Mouse (Mus musculus): ENCODE measurements around the gene Armc7. TPM values are rescaled to one million over a fixed set of nuclear protein-coding genes. Genes with fewer than 3 reads are reported as not detected.
"Not testable (repeated sequence)": the region's sequence is repeated elsewhere in the genome, so short reads cannot be mapped to it uniquely, and the experiment has no call there.

Armc7 gene
- total RNA-seq, 2 experiments from 2014 or later: 2.3 to 2.6 TPM

DNA sequence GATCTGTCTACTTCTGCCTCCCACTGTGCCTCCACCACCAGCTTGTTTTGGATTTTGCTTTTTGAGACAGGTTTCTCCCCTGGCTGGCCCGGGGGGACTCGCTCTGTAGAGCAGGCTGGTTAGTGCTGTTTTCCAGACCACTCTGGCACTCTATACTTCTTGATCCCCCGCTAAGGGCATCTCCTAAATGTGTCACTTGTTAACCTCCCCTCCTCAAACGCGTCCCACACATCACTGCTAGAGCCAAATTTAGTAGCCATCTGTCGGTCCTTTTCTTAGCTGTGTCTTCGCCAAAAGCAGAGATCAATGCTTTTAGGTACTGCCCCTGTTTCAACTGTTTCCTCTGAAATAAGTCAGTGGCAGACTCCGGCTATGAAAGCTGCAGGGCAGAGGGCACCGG is 43.2 kb downstream of the Armc7 start:
- intact Hi-C loops (cut with DNase I): no loop called here
- DNase-seq: no peak

DNA sequence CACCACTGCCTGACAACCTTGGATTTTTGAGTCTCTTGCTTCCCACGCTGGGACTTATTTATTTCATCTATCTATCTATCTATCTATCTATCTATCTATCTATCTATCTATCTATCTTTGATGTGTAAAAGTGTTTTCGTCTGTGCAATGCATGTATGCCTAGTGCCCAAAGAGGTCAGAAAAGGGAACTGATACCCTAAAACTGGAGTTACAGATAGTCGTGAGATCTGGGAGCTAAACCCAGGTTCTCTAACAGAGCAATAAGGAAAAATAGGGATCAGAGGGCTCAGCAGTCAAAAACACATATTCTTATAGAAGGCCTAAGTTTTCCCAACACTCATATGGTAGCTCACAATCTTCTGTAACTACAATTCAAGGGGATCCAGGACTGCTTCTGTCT is 44.1 kb downstream of the Armc7 start:
- intact Hi-C loops (cut with DNase I): no loop called here
- no peak for DNase-seq

DNA sequence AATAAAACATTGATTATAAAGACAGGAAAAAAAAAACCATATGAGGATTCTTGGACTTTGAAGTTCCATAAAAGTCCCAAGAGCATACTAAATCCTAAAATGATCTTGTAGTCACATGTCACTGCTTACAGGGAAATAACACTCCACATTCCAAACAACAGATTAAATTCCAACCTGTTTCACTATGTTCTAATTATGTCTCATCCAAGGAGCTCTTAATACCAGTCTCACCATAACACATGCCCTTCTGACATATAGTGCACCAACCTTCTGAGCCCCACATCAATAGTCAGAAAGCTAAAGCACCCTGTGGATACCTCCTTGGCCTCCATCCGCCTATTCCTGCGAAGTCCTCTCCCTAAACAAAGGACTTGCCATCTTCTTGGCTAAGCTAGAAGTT is 44.8 kb downstream of the Armc7 start:
- intact Hi-C loops (cut with DNase I): no loop called here
- peak in 1 of 2 experiments; percentile 44 for DNase-seq

DNA sequence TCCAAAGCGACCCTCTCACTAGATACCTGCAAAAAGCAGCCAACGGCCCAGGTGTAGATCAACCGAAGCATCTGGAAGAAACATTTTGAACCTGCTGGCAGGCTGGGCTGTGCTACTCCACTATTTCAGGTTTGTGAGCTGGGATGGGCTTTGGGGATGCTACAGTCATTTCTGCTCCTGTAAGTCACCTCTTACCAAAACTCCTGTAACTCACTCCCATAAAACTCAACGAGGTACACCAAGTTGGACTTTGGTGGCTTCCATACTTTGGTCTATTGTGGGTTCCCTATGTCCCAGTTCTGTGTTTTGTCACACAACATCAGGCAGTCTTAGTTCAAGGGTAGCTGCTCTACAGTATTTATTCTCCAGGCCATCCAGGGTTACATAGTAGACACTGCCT is 45.6 kb downstream of the Armc7 start:
- no peak for DNase-seq
- intact Hi-C loops (cut with DNase I): no loop called here

DNA sequence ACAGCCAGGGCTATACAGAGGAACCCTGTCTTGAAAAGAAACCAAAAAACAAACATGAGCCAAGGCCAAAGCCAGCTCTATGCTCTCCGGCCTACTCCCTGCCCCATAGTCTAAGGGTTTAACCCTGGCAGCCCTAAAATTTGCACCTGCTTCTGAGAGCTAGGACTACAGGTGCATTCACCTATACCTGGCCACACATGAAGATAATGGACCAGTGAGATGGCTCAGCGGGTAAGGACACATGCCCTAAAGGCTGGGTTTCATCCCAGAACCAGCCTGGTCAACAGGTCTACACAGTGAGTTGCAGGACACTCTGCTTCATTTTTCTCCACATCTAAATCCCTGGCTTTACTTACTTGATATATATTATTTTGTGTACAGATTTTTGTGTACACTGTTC is 46.8 kb downstream of the Armc7 start:
- intact Hi-C loops (cut with DNase I): no loop called here

DNA sequence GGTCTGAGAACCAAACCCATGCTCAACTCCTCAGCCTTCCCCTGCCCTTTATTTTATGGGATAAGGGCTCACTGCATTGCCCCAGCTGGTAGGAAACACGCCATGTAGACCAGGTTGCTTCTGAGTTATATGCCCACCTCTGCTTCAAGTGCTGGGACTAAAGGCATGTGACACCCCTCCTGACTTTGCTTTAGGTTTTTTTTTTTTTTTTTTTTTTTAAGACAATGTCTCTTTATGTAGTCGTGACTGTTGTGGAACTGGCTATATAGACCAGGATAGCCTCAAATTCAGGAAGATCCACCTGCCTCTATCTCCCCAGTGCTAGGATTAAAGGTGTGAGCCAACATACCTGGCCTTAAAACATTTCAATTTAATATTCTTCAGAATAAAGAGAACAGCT is 47.2 kb downstream of the Armc7 start:
- intact Hi-C loops (cut with DNase I): no loop called here
- no peak for DNase-seq

More for the DNA sequence above, 46.8 kb downstream of the Armc7 start:
- no peak for DNase-seq

DNA sequence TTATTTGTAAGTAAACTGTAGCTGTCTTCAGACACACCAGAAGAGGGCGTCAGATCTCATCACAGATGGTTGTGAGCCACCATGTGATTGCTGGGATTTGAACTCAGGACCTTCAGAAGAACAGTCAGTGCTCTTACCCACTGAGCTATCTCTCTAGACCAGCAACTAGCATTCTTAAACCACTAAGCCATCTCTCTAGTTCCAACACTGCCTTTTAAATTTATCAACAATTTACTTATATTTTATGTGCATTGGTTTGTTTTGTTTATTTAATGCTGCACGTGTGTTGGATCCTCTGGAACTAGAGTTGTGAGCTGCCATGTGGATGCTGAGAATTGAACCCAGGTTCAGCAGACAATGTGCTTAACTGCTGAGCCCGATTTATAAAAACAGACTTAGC is 51.0 kb downstream of the Armc7 start:
- intact Hi-C loops (cut with DNase I); DNase-seq: not testable (repeated sequence)

DNA sequence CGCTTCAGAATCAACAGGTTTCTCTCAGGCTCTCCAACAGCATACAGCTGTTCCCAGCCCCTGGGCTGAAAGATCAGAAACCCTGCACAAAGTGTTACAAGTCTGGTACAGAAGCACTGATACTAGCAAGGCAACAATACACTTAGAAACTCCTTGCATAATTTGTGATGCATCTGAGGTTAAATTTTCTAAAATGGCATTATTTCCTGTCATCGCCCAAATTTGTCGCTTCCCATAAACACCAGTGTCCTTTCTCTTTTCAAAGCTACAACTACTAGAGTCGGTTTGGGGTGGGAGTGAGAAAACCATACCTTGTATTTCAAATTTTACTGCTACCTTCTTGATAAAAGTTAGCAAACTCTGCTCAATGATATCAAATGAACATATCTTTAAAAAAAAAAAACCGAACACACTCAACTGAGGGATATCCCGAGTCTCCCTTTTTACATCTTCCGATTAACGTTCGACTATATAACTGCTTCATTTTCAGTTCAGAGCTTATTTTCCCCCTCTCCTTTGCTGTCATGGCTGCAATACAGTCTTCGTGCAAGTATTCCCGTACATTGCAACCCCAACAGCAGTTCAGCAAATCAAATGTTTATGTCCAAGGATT is 59.4 kb downstream of the Armc7 start:
- intact Hi-C loops (cut with DNase I): loop anchor here (2.0 to 5.0 kb wide), 2 partner anchors 20 to 67 kb away; partner anchors contain the start of genes Gga3, Jpt1 and Mrps7
- DNase-seq: no peak

DNA sequence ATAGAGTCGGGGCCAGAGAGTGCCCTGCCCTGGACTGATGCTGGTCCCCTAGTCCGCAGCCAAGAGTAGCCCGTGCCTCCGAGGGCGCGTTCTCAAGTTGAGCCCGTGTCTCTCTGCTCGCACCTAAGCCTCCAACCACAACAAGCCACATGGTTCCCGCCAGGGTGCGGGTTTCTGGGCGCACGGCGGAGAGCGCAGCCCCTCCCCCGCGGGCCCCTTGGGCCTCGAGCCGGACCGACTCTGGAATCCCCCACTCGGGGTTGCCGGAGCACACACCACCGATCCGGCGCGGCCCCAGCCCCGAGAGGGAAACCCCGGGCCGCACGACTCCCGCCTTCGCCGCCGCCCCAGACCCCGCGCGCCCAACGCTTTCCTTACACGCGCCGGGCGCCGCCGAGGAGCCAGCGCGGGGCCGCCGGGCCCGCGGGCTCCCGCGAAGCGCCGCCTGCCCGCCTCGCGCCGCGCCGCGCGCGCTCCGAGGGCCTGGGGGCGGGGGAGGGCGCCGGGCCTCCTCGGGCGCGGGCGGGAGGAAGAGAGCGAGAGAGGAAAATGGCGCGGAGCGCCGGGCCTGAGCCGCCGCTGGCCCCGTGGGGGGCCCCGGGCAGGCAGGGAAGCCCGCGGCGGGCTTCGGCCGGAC is 60.1 kb downstream of the Armc7 start:
- intact Hi-C loops (cut with DNase I): loop anchor here (2.0 to 5.0 kb wide), 2 partner anchors 21 to 67 kb away; partner anchors contain the start of genes Gga3, Jpt1 and Mrps7
- DNase-seq: peak; percentile 77

DNA sequence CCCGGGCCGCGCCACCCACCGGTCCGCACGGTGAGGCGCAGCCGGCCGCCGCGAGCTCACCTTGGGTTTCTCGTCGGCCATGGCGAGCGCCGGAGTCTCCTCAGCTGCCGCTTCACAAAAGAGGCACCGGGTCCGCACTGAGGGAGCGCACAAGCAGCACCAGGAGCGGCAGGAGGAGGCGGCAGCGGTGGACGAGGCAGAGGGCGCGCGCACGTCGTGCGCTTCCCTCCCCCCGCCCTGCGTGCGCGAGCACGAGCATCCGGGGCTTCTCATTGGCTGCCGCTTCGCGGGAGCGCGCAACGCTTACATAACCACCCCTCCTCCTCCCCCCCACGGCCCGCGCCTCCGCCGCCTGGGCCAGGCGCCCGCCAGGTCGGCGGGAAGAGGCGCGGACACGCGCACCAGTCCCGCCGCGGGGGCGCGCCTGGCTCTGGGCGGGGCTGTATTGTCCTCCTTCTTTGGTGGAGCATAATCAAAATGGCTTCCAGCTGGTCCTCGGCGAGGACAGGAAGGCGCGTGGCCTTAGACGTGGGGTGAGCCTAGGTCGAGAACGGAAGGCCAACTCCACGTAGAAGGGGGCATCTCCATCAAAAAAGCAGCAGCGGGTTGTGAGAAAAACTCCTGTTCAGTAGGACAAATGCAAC is 60.7 kb downstream of the Armc7 start, which contains the start of gene Sumo2:
TSS of gene Sumo2 (minus strand) at position 239 of the 644 bp plus-strand sequence.
- intact Hi-C loops (cut with DNase I): loop anchor here (5.0 kb wide), 1 partner anchor 66 kb away; the partner anchor contains the start of genes Gga3 and Mrps7
- DNase-seq: peak; percentile 99

DNA sequence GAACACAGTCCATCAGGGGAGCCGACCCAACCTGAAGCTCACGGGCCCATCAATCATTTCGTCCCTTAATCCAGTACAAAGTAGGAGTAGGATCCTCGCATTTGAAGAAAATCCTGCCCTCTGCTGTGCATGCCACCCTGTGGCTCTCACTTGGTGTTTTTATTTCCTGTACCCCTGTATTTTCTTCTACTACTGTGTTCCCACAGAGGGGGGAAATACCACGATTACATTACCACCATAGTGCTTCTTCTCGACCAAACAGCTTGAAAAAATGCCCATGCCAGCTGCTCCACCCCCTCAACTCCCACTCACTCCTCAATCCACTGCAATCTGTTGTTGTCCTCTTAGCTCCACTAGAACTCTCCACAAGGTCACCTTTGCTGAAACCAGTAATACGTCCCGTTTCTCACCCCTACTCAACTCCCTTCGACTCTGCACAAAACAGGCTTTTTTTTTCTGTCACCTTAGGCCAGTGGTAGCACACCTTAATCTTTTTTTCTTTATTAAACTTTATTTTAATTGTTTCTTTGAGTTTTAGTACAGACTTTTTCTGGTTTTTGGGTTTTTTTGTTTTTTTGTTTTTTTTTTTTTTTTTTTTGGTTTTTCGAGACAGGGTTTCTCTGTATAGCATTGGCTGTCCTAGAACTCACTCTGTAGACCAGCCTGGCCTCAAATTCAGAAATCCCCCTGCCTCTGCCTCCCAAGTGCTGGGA is 61.5 kb downstream of the Armc7 start:
- intact Hi-C loops (cut with DNase I): loop anchor here (5.0 kb wide), 1 partner anchor 65 kb away; the partner anchor contains the start of genes Gga3 and Mrps7

DNA sequence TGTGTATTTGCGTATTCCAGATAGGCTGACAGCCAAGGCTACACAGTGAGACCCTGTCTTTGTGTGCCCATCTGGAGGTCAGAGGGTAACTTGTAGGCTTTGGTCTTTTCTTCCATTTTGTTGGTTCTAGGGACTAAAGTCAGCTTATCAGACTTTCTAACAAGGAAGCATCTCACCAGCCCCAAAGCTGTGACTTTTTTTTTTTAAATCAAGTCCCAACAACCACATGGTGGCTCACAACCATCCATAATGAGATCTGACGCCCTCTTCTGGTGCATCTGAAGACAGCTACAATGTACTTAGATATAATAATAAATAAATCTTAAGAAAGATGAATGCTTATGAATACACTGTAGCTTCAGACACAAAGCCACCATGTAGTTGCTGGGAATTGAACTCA is 62.6 kb downstream of the Armc7 start:
- intact Hi-C loops (cut with DNase I): loop anchor here (1.0 to 5.0 kb wide), 2 partner anchors 55 to 64 kb away; partner anchors contain the start of genes Gga3 and Mrps7
- no peak for DNase-seq

More for the DNA sequence above, 61.5 kb downstream of the Armc7 start:
- no peak for DNase-seq

Small RNA genes within 50 kb of the gene (microRNA-seq; reads per million reads assigned to microRNA genes)
- gene Mir3968: 0.35 to 0.47 reads per million in 2 experiments

Other genes starting within 250 kb of the Armc7 start
- gene Grin2c, start 208.4 kb upstream of the Armc7 start, total RNA-seq (2021): not detected
- 1 to 10 TPM; 7.7 to 9.1 TPM for gene Fdxr, start 198.6 kb upstream of the Armc7 start, total RNA-seq (2021)
- 1 to 10 TPM in 1 of 2 experiments, under 1 TPM in 1; 0.89 to 1.2 TPM for gene Fads6, start 178.0 kb upstream of the Armc7 start, total RNA-seq (2021)
- gene Otop2, start 168.5 kb upstream of the Armc7 start, total RNA-seq (2021): not detected
- under 1 TPM; 0.07 to 0.12 TPM for gene Ush1g, start 153.6 kb upstream of the Armc7 start, total RNA-seq (2021)
- not detected for gene Otop3, start 140.9 kb upstream of the Armc7 start, total RNA-seq (2021)
- gene Hid1, start 107.9 kb upstream of the Armc7 start, total RNA-seq (2021): 1 to 10 TPM; 6.9 to 7.1 TPM
- gene Cdr2l, start 93.8 kb upstream of the Armc7 start, total RNA-seq (2021): 10 to 100 TPM; 13.9 to 16.8 TPM
- gene Mrpl58, start 71.9 kb upstream of the Armc7 start, total RNA-seq (2021): 100 to 1,000 TPM; 144 to 150 TPM
- 1,000 to 10,000 TPM; 1,980 to 2,006 TPM for gene Atp5h, start 55.7 kb upstream of the Armc7 start, total RNA-seq (2021)
- gene Kctd2, start 55.5 kb upstream of the Armc7 start, total RNA-seq (2021): 10 to 100 TPM; 22.7 to 26.7 TPM
- not detected for gene Trim80, start 35.1 kb upstream of the Armc7 start, total RNA-seq (2021)
- under 1 TPM; 0.15 to 0.57 TPM for gene Slc16a5, start 13.2 kb upstream of the Armc7 start, total RNA-seq (2021)
- gene Nt5c, start 16.2 kb downstream of the Armc7 start, total RNA-seq (2021): 10 to 100 TPM; 24.6 to 26.7 TPM
- 100 to 1,000 TPM; 338 to 393 TPM for gene Jpt1, start 38.7 kb downstream of the Armc7 start, total RNA-seq (2021)
- gene Sumo2, start 60.6 kb downstream of the Armc7 start, total RNA-seq (2021): 100 to 1,000 TPM; 217 to 251 TPM
- gene Nup85, start 88.8 kb downstream of the Armc7 start, total RNA-seq (2021): 10 to 100 TPM; 27.0 to 28.1 TPM
- gene Mrps7, start 128.3 kb downstream of the Armc7 start, total RNA-seq (2021): 10 to 100 TPM; 60.2 to 72.5 TPM
- 10 to 100 TPM; 17.9 to 21.0 TPM for gene Gga3, start 128.4 kb downstream of the Armc7 start, total RNA-seq (2021)
- gene Mif4gd, start 137.3 kb downstream of the Armc7 start, total RNA-seq (2021): 10 to 100 TPM; 37.6 to 38.8 TPM
- 10 to 100 TPM; 40.3 to 41.1 TPM for gene Slc25a19, start 152.6 kb downstream of the Armc7 start, total RNA-seq (2021)
- 100 to 1,000 TPM; 122 to 144 TPM for gene Grb2, start 232.9 kb downstream of the Armc7 start, total RNA-seq (2021)

Measured in heart, postnatal 10 days (tissue).